Mouse (Mus musculus) kidney, embryonic 16.5 days (tissue): ENCODE results near the gene Klra17. TPM values are rescaled to one million over a fixed set of nuclear protein-coding genes. Genes with fewer than 3 reads are reported as not detected.

Experiments used
- polyA plus RNA-seq: library from polyadenylated mRNA; unstranded; fragments of >200 nt; fragmentation: Nextera tagmentation; extraction: Ambion mirVana; gene quantifications from 2 replicates; pipeline ENCODE4 v1.2.1, GENCODE M21; 2015

The Klra17 gene
- polyA plus RNA-seq, 1 experiment from 2014 or later, result not detected

Other genes with a start within 250 kb of the Klra17 start
- gene Klrc3, start 233.3 kb downstream of the Klra17 start, polyA plus RNA-seq, result not detected in 2 replicates
- gene Klrc2, start 216.0 kb downstream of the Klra17 start, polyA plus RNA-seq, result not detected in 2 replicates
- not detected in 2 replicates for gene Klrc1, start 197.7 kb downstream of the Klra17 start, polyA plus RNA-seq
- not detected in 2 replicates for gene Klri1, start 159.5 kb downstream of the Klra17 start, polyA plus RNA-seq
- gene Klri2, start 136.2 kb downstream of the Klra17 start, polyA plus RNA-seq, result not detected in 2 replicates
- not detected in 2 replicates for gene Gm156, start 92.4 kb downstream of the Klra17 start, polyA plus RNA-seq
- gene Gm17631, start 14.0 kb downstream of the Klra17 start, polyA plus RNA-seq, result not detected in 2 replicates
- not detected in 2 replicates for gene Klra5, start 41.0 kb upstream of the Klra17 start, polyA plus RNA-seq
- gene Klra6, start 150.3 kb upstream of the Klra17 start, polyA plus RNA-seq, result not detected in 2 replicates
- gene Klra4, start 190.6 kb upstream of the Klra17 start, polyA plus RNA-seq, result not detected in 2 replicates